Mouse (Mus musculus): ENCODE measurements around the gene Ak2.

- TF ChIP-seq FLI1 (IDR thresholded peaks at IDR 0.05; ENCODE audit: low read length) (no peak), GATA1 (IDR thresholded peaks at IDR 0.05; ENCODE audit: borderline replicate concordance, low read length) (no peak)
Measured at GRCm38 (mm10) chr4:128966751-128967150, 25.0 kb upstream of the Ak2 start.
